Mouse (Mus musculus) ES-E14 (cell line): ENCODE results near the gene Furin.

ENCODE experiments used
- MAFK ChIP-seq: IDR thresholded peaks from 2 replicates; pipeline ENCODE4 v1.6.1; 2014; ENCODE audit warnings: mild to moderate bottlenecking, low read depth, low read length, inconsistent platforms; ENCODE audit not compliant: insufficient read depth
- ZNF384 ChIP-seq: IDR thresholded peaks from 2 replicates; pipeline ENCODE4 v1.6.1; 2012; ENCODE audit warnings: low read depth, low read length, inconsistent platforms

- TF ChIP-seq MAFK (no peak), ZNF384 (no peak)
These were observed 4.7 kb downstream of the Furin start for GRCm38 (mm10) chr7:80400571-80400970.
